Mouse (Mus musculus) hindbrain, embryonic 14.5 days (tissue): ENCODE measurements around the gene Xpc. TPM values are rescaled to one million over a fixed set of nuclear protein-coding genes. Genes with fewer than 3 reads are reported as not detected.

Experiments
- ATAC-seq: fragments of 200-750 bp; cut with Nextera tagmentation; 2 replicates; pipeline ENCODE4 v1.8.0; 2017; ENCODE audit warnings: moderate number of reproducible peaks, mild to moderate bottlenecking, moderate TSS enrichment, moderate library complexity; ENCODE audit not compliant: low FRiP score
- DNase-seq: peaks from one replicate; pipeline ENCODE4 v3.0.0-alpha.2; 2015; ENCODE audit warnings: low spot score
- H3K27ac ChIP-seq: fragments of 300-500 bp; sonication (generic); 2 replicates; pipeline ENCODE4 v1.5.1; 2014; ENCODE audit warnings: mild to moderate bottlenecking, moderate library complexity
- H3K27me3 ChIP-seq: fragments of 300-500 bp; sonication (generic); 2 replicates; pipeline ENCODE4 v1.6.1; 2014; ENCODE audit warnings: mild to moderate bottlenecking, low read length, mixed read lengths; ENCODE audit not compliant: control insufficient read depth, insufficient read depth
- H3K36me3 ChIP-seq: fragments of 300-500 bp; sonication (generic); replicated peaks from 2 replicates; pipeline ENCODE4 v1.6.1; 2014; ENCODE audit not compliant: control insufficient read depth, insufficient read depth
- H3K4me1 ChIP-seq: fragments of 300-500 bp; sonication (generic); replicated peaks from 2 replicates; pipeline ENCODE4 v1.6.1; 2014; ENCODE audit warnings: antibody characterized with exemption, low read length, mixed read lengths; ENCODE audit not compliant: control insufficient read depth, insufficient read depth
- H3K4me2 ChIP-seq: fragments of 300-500 bp; sonication (generic); replicated peaks from 2 replicates; pipeline ENCODE4 v1.6.1; 2014; ENCODE audit warnings: mild to moderate bottlenecking, moderate library complexity
- H3K4me3 ChIP-seq: fragments of 300-500 bp; sonication (generic); replicated peaks from 2 replicates; pipeline ENCODE4 v1.5.1; 2014; ENCODE audit warnings: mild to moderate bottlenecking, low read length
- H3K9ac ChIP-seq: fragments of 300-500 bp; sonication (generic); 2 replicates; pipeline ENCODE4 v1.6.1; 2014
- H3K9me3 ChIP-seq: fragments of 300-500 bp; sonication (generic); 2 replicates; pipeline ENCODE4 v1.6.1; 2016; ENCODE audit warnings: low read length; ENCODE audit not compliant: control insufficient read depth
- WGBS: fragments of 180-500 bp; shearing (Covaris S2); extraction: QIAGEN DNeasy Blood & Tissue Kit; methylation state at CpG from one replicate; pipeline ENCODE4 v1.1.7; 2014; 5-methylcytosine and 5-hydroxymethylcytosine counted together
- polyA plus RNA-seq: library from polyadenylated mRNA; unstranded; fragments of >200 nt; fragmentation: Nextera tagmentation; extraction: Ambion mirVana; gene quantifications from 2 replicates; pipeline ENCODE4 v1.2.1, GENCODE M21; 2014

The Xpc gene
- polyA plus RNA-seq, 1 experiment from 2014 or later = 17.2 TPM

GRCm38 (mm10) chr6:91510211-91510610 is 5.5 kb downstream of the Xpc start:
- Histone ChIP-seq H3K9me3 (no peaks in the 10 kb centered on the region), H3K4me2 (no peak overlapping the region), H3K4me3 (no peak overlapping the region), H3K36me3 (peaks cover 36% of the 10 kb centered on the region), H3K9ac (no peak overlapping the region), H3K27me3 (no peaks in the 10 kb centered on the region), H3K4me1 (peaks cover 11% of the 10 kb centered on the region; the same call in 1 of the 2 replicates), H3K27ac (no peak overlapping the region)
- ATAC-seq (no peak), DNase-seq (no peak)
- 88% methylated on average over 10 of the region's 10 CpGs for WGBS

- no peak overlapping the region for H3K4me3 ChIP-seq
- ATAC-seq (no peak), DNase-seq (peak; percentile 68)
- H3K4me2 ChIP-seq = no peak overlapping the region
- no peak overlapping the region for H3K27ac ChIP-seq
- 36% methylated on average over 7 of the region's 7 CpGs for WGBS
- H3K9me3 ChIP-seq = no peaks in the 10 kb centered on the region
- peaks cover 2% of the 10 kb centered on the region; the same call in 1 of the 2 replicates for H3K4me1 ChIP-seq
- H3K27me3 ChIP-seq = no peaks in the 10 kb centered on the region
- H3K36me3 ChIP-seq = peaks cover 45% of the 10 kb centered on the region
- H3K9ac ChIP-seq = no peak overlapping the region
These were observed 6.4 kb downstream of the Xpc start for GRCm38 (mm10) chr6:91509326-91509725.

- WGBS = 96% methylated on average over 3 of the region's 3 CpGs
- no peak overlapping the region for H3K27ac ChIP-seq
- ATAC-seq (no peak), DNase-seq (no peak)
- H3K9ac ChIP-seq = no peak overlapping the region
- H3K9me3 ChIP-seq = no peaks in the 10 kb centered on the region
- H3K36me3 ChIP-seq = peaks cover 58% of the 10 kb centered on the region
- no peak overlapping the region for H3K4me2 ChIP-seq
- H3K27me3 ChIP-seq = no peaks in the 10 kb centered on the region
- no peak overlapping the region for H3K4me3 ChIP-seq
- no peaks in the 10 kb centered on the region for H3K4me1 ChIP-seq
These were observed 7.6 kb downstream of the Xpc start for GRCm38 (mm10) chr6:91508041-91508440.

GRCm38 (mm10) chr6:91506036-91506435 is 9.7 kb downstream of the Xpc start:
- no peak for DNase-seq

GRCm38 (mm10) chr6:91503302-91503701 is 12.4 kb downstream of the Xpc start:
- H3K27me3 ChIP-seq = no peaks in the 10 kb centered on the region
- no peak for DNase-seq
- no peaks in the 10 kb centered on the region for H3K4me1 ChIP-seq
- no peak for ATAC-seq
- H3K36me3 ChIP-seq = peaks cover 100% of the 10 kb centered on the region
- H3K9me3 ChIP-seq = no peaks in the 10 kb centered on the region
- no peak overlapping the region for H3K4me3 ChIP-seq
- WGBS = 93% methylated on average over 1 of the region's 1 CpGs
- no peak overlapping the region for H3K4me2 ChIP-seq
- no peak overlapping the region for H3K27ac ChIP-seq
- no peak overlapping the region for H3K9ac ChIP-seq

More at GRCm38 (mm10) chr6:91506036-91506435, 9.7 kb downstream of the Xpc start:
- Histone ChIP-seq H3K36me3 (peaks cover 78% of the 10 kb centered on the region), H3K4me3 (no peak overlapping the region), H3K9ac (no peak overlapping the region), H3K4me2 (no peak overlapping the region), H3K27ac (no peak overlapping the region), H3K4me1 (no peaks in the 10 kb centered on the region), H3K9me3 (no peaks in the 10 kb centered on the region), H3K27me3 (no peaks in the 10 kb centered on the region)
- ATAC-seq = no peak
- 95% methylated on average over 5 of the region's 5 CpGs for WGBS

GRCm38 (mm10) chr6:91494526-91494925 is 21.2 kb downstream of the Xpc start:
- H3K27me3 ChIP-seq = no peaks in the 10 kb centered on the region
- H3K36me3 ChIP-seq = peaks cover 92% of the 10 kb centered on the region
- H3K9ac ChIP-seq = no peak overlapping the region
- H3K4me3 ChIP-seq = no peak overlapping the region
- 87% methylated on average over 8 of the region's 8 CpGs for WGBS
- no peaks in the 10 kb centered on the region for H3K4me1 ChIP-seq
- H3K4me2 ChIP-seq = no peak overlapping the region
- H3K9me3 ChIP-seq = no peaks in the 10 kb centered on the region
- no peak overlapping the region for H3K27ac ChIP-seq
- DNase-seq (no peak), ATAC-seq (no peak)

- 90% methylated on average over 10 of the region's 10 CpGs for WGBS
- Histone ChIP-seq H3K9me3 (no peaks in the 10 kb centered on the region), H3K9ac (no peak overlapping the region), H3K4me1 (no peaks in the 10 kb centered on the region), H3K27ac (no peak overlapping the region), H3K27me3 (no peaks in the 10 kb centered on the region), H3K36me3 (peaks cover 91% of the 10 kb centered on the region), H3K4me3 (no peak overlapping the region), H3K4me2 (no peak overlapping the region)
- DNase-seq = no peak
- ATAC-seq = no peak
These were observed 22.6 kb downstream of the Xpc start for GRCm38 (mm10) chr6:91493053-91493452.

- ATAC-seq = no peak
- Histone ChIP-seq H3K4me2 (no peak overlapping the region), H3K27me3 (no peaks in the 10 kb centered on the region), H3K9ac (no peak overlapping the region), H3K4me1 (no peaks in the 10 kb centered on the region), H3K36me3 (peaks cover 91% of the 10 kb centered on the region), H3K27ac (no peak overlapping the region), H3K9me3 (no peaks in the 10 kb centered on the region), H3K4me3 (no peak overlapping the region)
- 74% methylated on average over 6 of the region's 6 CpGs for WGBS
- no peak for DNase-seq
These were observed 24.7 kb downstream of the Xpc start for GRCm38 (mm10) chr6:91491004-91491403.

GRCm38 (mm10) chr6:91489872-91490271 is 25.8 kb downstream of the Xpc start:
- ATAC-seq (no peak), DNase-seq (no peak)
- H3K36me3 ChIP-seq = peaks cover 91% of the 10 kb centered on the region
- no peak overlapping the region for H3K27ac ChIP-seq
- no peaks in the 10 kb centered on the region for H3K27me3 ChIP-seq
- H3K9me3 ChIP-seq = no peaks in the 10 kb centered on the region
- WGBS = 87% methylated on average over 10 of the region's 10 CpGs
- no peak overlapping the region for H3K4me2 ChIP-seq
- no peaks in the 10 kb centered on the region for H3K4me1 ChIP-seq
- no peak overlapping the region for H3K4me3 ChIP-seq
- H3K9ac ChIP-seq = no peak overlapping the region
